Mouse (Mus musculus): ENCODE measurements around the gene Spatc1l.

Gene Spatc1l

GRCm38 (mm10) chr10:76602690-76603089, 40.6 kb downstream of the Spatc1l start:
- no peak for DNase-seq

DNA sequence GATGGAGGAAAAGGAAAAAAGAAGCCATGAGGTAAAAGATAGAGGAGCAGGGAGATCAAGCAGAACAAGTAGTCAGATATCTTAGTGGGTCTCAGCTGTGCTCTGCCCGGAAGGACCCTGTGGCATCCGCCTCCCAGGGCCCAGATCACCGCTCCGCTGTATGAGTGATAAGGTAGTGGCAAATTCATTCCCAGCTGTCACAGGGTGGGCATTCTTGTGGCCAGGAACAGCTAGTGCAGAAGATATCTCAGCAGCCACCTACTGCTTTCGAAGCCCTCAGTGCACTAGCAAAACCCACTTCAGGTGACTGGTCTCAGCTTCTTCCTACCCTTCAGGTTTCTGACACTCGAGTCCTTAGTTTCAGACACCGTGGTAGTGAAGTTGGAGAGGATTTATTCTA, 50.4 kb downstream of the Spatc1l start:
- no peak for DNase-seq

Data from cerebellum, postnatal 14 days (tissue).